Mouse (Mus musculus) hindbrain, postnatal 0 days (tissue): ENCODE measurements at regions not wholly inside any gene's neighbourhood (a gene's known extent, or its start where the extent isn't known, plus 50 kb on each side); places are given as distances from the start of the nearest gene placed in this dataset.

Experiments used
- ATAC-seq: fragments of 200-750 bp; cut with Nextera tagmentation; 2 replicates; pipeline ENCODE4 v1.8.0; 2017; ENCODE audit warnings: mild to moderate bottlenecking, moderate TSS enrichment, moderate library complexity
- DNase-seq: peaks from one replicate; pipeline ENCODE4 v3.0.0-alpha.2; 2015; ENCODE audit warnings: low spot score
- H3K27ac ChIP-seq: fragments of 300-500 bp; sonication (generic); 2 replicates; pipeline ENCODE4 v1.5.1; 2014; ENCODE audit warnings: mild to moderate bottlenecking
- H3K27me3 ChIP-seq: fragments of 300-500 bp; sonication (generic); 2 replicates; pipeline ENCODE4 v1.6.1; 2014; ENCODE audit warnings: low read length, mixed read lengths; ENCODE audit not compliant: insufficient read depth
- H3K36me3 ChIP-seq: fragments of 300-500 bp; sonication (generic); 2 replicates; pipeline ENCODE4 v1.6.1; 2014; ENCODE audit warnings: low read length, mixed read lengths; ENCODE audit not compliant: insufficient read depth
- H3K4me1 ChIP-seq: fragments of 300-500 bp; sonication (generic); 2 replicates; pipeline ENCODE4 v1.6.1; 2014; ENCODE audit warnings: antibody characterized with exemption, low read length, mixed read lengths; ENCODE audit not compliant: insufficient read depth
- H3K4me2 ChIP-seq: fragments of 300-500 bp; sonication (generic); 2 replicates; pipeline ENCODE4 v1.6.1; 2014; ENCODE audit warnings: low read depth, mild to moderate bottlenecking, low read length, moderate library complexity, mixed read lengths
- H3K4me3 ChIP-seq: fragments of 300-500 bp; sonication (generic); 2 replicates; pipeline ENCODE4 v1.5.1; 2014; ENCODE audit warnings: low read length
- H3K9ac ChIP-seq: fragments of 300-500 bp; sonication (generic); replicated peaks from 2 replicates; pipeline ENCODE4 v1.6.1; 2014; ENCODE audit warnings: mild to moderate bottlenecking, low read length, moderate library complexity, mixed read lengths
- H3K9me3 ChIP-seq: fragments of 300-500 bp; sonication (generic); 2 replicates; pipeline ENCODE4 v1.6.1; 2016; ENCODE audit warnings: low read length, mixed read lengths
- CTCF ChIP-seq: IDR thresholded peaks from 2 replicates; pipeline ENCODE4 v1.5.1; 2016; ENCODE audit warnings: antibody characterized with exemption, control low read depth, low read depth
- WGBS: fragments of 180-500 bp; shearing (Covaris S2); extraction: QIAGEN DNeasy Blood & Tissue Kit; methylation state at CpG from one replicate; pipeline ENCODE4 v1.1.7; 2014; 5-methylcytosine and 5-hydroxymethylcytosine counted together

DNA sequence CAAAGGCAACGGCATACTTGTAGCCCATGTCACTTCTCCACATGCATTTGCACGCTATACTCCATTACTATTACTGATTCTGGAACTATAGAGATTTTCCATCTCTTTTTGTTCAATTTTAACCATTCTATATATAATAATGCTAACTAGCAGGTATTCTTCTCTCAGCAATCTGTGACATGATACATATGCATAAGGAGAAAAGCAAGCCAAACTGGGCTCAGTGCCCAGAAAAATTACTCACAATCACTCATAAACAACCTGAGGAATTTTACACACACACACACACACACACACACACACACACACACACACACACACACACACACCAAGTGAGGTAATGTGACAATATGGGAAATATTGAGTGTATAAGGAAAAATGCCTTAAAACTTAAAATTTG is 69.8 kb upstream of the Slc5a7 start:
- ATAC-seq (no peak), DNase-seq (no peak)
- no peaks in the 10 kb centered on the region for H3K9me3 ChIP-seq
- no peak overlapping the region for H3K9ac ChIP-seq
- WGBS: 93% methylated on average over 2 of the region's 2 CpGs
- no peak overlapping the region for H3K27ac ChIP-seq
- no peaks in the 10 kb centered on the region for H3K36me3 ChIP-seq
- no peak overlapping the region for H3K4me3 ChIP-seq
- TF ChIP-seq CTCF: no peak
- no peaks in the 10 kb centered on the region for H3K27me3 ChIP-seq
- H3K4me1 ChIP-seq: no peaks in the 10 kb centered on the region
- H3K4me2 ChIP-seq: no peak overlapping the region

GRCm38 (mm10) chr17:54367948-54368347 is 69.1 kb upstream of the Slc5a7 start:
- Histone ChIP-seq H3K9me3 (no peaks in the 10 kb centered on the region), H3K27me3 (no peaks in the 10 kb centered on the region), H3K36me3 (no peaks in the 10 kb centered on the region), H3K4me3 (no peak overlapping the region), H3K27ac (no peak overlapping the region), H3K4me2 (no peak overlapping the region), H3K4me1 (no peaks in the 10 kb centered on the region), H3K9ac (no peak overlapping the region)
- 51% methylated on average over 2 of the region's 2 CpGs for WGBS
- peak; percentile 3 for DNase-seq
- ATAC-seq: no peak
- no peak for TF ChIP-seq CTCF

DNA sequence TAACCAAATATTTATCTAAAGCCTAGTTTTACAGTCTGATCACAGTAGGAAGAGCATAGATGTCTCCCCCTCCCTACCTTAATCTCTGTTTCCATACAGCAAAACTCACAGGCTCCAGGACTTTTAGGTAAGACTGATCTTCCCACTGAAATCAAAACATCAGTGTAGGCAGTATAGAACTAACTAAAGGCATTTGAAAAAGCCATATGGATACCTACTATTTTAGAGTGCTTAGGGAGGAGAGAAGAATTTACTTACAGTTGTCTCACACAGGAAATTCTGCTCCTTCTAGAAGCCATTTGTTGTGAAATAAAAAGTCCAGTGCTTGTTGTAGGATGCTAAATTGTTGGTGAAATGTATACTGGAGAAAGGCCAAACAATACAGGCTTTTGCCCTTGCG is 64.2 kb upstream of the Slc5a7 start:
- H3K36me3 ChIP-seq: no peaks in the 10 kb centered on the region
- H3K27me3 ChIP-seq: no peaks in the 10 kb centered on the region
- ATAC-seq (no peak), DNase-seq (no peak)
- no peak overlapping the region for H3K27ac ChIP-seq
- H3K4me2 ChIP-seq: no peak overlapping the region
- 88% methylated on average over 1 of the region's 1 CpGs for WGBS
- H3K4me1 ChIP-seq: no peaks in the 10 kb centered on the region
- no peak for TF ChIP-seq CTCF
- H3K9me3 ChIP-seq: no peaks in the 10 kb centered on the region
- no peak overlapping the region for H3K9ac ChIP-seq
- H3K4me3 ChIP-seq: no peak overlapping the region

DNA sequence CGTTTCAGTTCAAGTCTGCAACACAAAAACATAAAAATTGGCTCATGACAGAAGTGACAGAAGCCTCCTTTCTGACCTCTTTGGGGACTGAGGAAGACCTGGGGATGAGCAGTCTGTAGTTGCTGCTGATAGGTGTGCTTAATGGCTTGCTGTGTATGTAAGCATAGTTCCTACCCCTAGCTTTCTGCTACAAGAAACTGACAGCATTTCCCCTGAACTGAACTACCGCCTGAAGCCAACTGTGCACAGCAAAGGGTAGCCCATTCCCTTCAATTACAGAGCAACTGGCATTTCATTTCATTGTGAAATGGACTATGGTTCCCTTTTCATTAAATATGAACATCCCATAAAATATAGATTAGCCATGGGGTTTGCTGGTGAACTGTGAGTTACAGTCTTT is 54.2 kb upstream of the Slc5a7 start:
- no peaks in the 10 kb centered on the region for H3K36me3 ChIP-seq
- H3K9me3 ChIP-seq: no peaks in the 10 kb centered on the region
- H3K27ac ChIP-seq: no peak overlapping the region
- WGBS: 77% methylated on average over 2 of the region's 2 CpGs
- no peak overlapping the region for H3K4me3 ChIP-seq
- H3K4me2 ChIP-seq: no peak overlapping the region
- no peak for TF ChIP-seq CTCF
- DNase-seq (no peak), ATAC-seq (no peak)
- no peaks in the 10 kb centered on the region for H3K4me1 ChIP-seq
- H3K9ac ChIP-seq: no peak overlapping the region
- H3K27me3 ChIP-seq: no peaks in the 10 kb centered on the region

DNA sequence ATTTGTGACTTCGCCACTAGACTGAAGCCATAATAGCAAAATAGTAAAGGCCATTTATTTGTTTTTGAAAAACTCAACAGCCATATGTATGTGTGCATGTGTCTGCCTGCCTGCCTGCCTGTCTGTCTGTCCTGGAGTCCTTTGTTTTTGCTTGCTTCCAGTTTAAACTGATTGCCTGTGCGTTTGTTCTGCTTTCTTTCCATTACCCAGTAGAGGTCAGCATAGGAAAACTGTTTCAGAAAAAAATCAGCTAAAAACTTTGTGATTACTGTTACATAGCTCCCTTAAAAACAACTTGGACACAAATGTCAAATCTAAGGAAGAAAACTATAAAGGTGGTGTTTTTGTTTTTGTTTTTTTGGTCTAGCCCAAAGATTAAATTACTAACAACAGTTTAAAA is 52.0 kb upstream of the Slc5a7 start:
- ATAC-seq: no peak
- 47% methylated on average over 2 of the region's 2 CpGs for WGBS
- no peaks in the 10 kb centered on the region for H3K4me1 ChIP-seq

More for the DNA sequence above, 52.0 kb upstream of the Slc5a7 start:
- H3K4me3 ChIP-seq: no peak overlapping the region
- DNase-seq: peak; percentile 66
- H3K27me3 ChIP-seq: no peaks in the 10 kb centered on the region
- no peaks in the 10 kb centered on the region for H3K36me3 ChIP-seq
- H3K9me3 ChIP-seq: no peaks in the 10 kb centered on the region
- peak; percentile 66 for TF ChIP-seq CTCF
- no peak overlapping the region for H3K4me2 ChIP-seq
- H3K27ac ChIP-seq: no peak overlapping the region
- no peak overlapping the region for H3K9ac ChIP-seq
